Mouse (Mus musculus) embryonic facial prominence, embryonic 13.5 days (tissue): ENCODE measurements at regions not wholly inside any gene's neighbourhood (a gene's known extent, or its start where the extent isn't known, plus 50 kb on each side); places are given as distances from the start of the nearest gene placed in this dataset.

ENCODE experiments used
- ATAC-seq: fragments of 200-750 bp; cut with Nextera tagmentation; 2 replicates; pipeline ENCODE4 v1.8.0; 2017; ENCODE audit warnings: low read depth; ENCODE audit not compliant: insufficient number of reproducible peaks, insufficient read depth, low FRiP score, low TSS enrichment
- H3K27ac ChIP-seq: fragments of 300-500 bp; sonication (generic); 2 replicates; pipeline ENCODE4 v1.5.1; 2015; ENCODE audit warnings: moderate library complexity, mild to moderate bottlenecking, inconsistent platforms
- H3K27me3 ChIP-seq: fragments of 300-500 bp; sonication (generic); 2 replicates; pipeline ENCODE4 v1.6.1; 2015; ENCODE audit warnings: mild to moderate bottlenecking, inconsistent platforms
- H3K36me3 ChIP-seq: fragments of 300-500 bp; sonication (generic); 2 replicates; pipeline ENCODE4 v1.6.1; 2015; ENCODE audit warnings: mild to moderate bottlenecking, inconsistent platforms
- H3K4me1 ChIP-seq: fragments of 300-500 bp; sonication (generic); 2 replicates; pipeline ENCODE4 v1.6.1; 2015; ENCODE audit warnings: inconsistent platforms
- H3K4me2 ChIP-seq: fragments of 300-500 bp; sonication (generic); 2 replicates; pipeline ENCODE4 v1.6.1; 2015; ENCODE audit warnings: moderate library complexity, mild to moderate bottlenecking, inconsistent platforms
- H3K4me3 ChIP-seq: fragments of 300-500 bp; sonication (generic); 2 replicates; pipeline ENCODE4 v1.5.1; 2015; ENCODE audit warnings: mild to moderate bottlenecking, inconsistent platforms
- H3K9ac ChIP-seq: fragments of 300-500 bp; sonication (generic); 2 replicates; pipeline ENCODE4 v1.6.1; 2015; ENCODE audit warnings: mild to moderate bottlenecking, inconsistent platforms
- H3K9me3 ChIP-seq: fragments of 300-500 bp; sonication (generic); 2 replicates; pipeline ENCODE4 v1.6.1; 2016; ENCODE audit warnings: inconsistent platforms
- WGBS: fragments of 180-500 bp; shearing (Covaris S2); methylation state at CpG from one replicate; pipeline ENCODE4 v1.1.7; 2015; ENCODE audit warnings: mixed read lengths; 5-methylcytosine and 5-hydroxymethylcytosine counted together

GRCm38 (mm10) chr3:102574320-102574719, 104.6 kb downstream of the Ngf start:
- 80% methylated on average over 2 of the region's 2 CpGs for WGBS
- Histone ChIP-seq H3K9ac (no peak overlapping the region), H3K4me3 (no peak overlapping the region), H3K27ac (no peak overlapping the region), H3K4me2 (no peak overlapping the region), H3K27me3 (no peaks in the 10 kb centered on the region), H3K36me3 (no peaks in the 10 kb centered on the region), H3K4me1 (0 out of 2 replicates have a peak, but pooled peaks cover 7% of the 10 kb centered on the region), H3K9me3 (no peaks in the 10 kb centered on the region)
- no peak for ATAC-seq

GRCm38 (mm10) chr3:102576896-102577295, 107.2 kb downstream of the Ngf start:
- no peak for ATAC-seq
- no peaks in the 10 kb centered on the region for H3K9me3 ChIP-seq
- no peaks in the 10 kb centered on the region for H3K36me3 ChIP-seq
- no peak overlapping the region for H3K27ac ChIP-seq
- H3K27me3 ChIP-seq, result no peaks in the 10 kb centered on the region
- WGBS, result 78% methylated on average over 2 of the region's 2 CpGs
- H3K4me1 ChIP-seq, result 0 out of 2 replicates have a peak, but pooled peaks cover 12% of the 10 kb centered on the region
- H3K4me2 ChIP-seq, result no peak overlapping the region
- no peak overlapping the region for H3K4me3 ChIP-seq
- H3K9ac ChIP-seq, result no peak overlapping the region

- WGBS, result 76% methylated on average over 3 of the region's 3 CpGs
- H3K27me3 ChIP-seq, result no peaks in the 10 kb centered on the region
These were observed 112.1 kb downstream of the Ngf start for GRCm38 (mm10) chr3:102581830-102582229.

GRCm38 (mm10) chr3:102585136-102585535, 115.4 kb downstream of the Ngf start:
- H3K4me2 ChIP-seq, result no peak overlapping the region

More at GRCm38 (mm10) chr3:102581830-102582229, 112.1 kb downstream of the Ngf start:
- H3K9me3 ChIP-seq, result no peaks in the 10 kb centered on the region
- no peak overlapping the region for H3K4me2 ChIP-seq
- H3K4me1 ChIP-seq, result 0 out of 2 replicates have a peak, but pooled peaks cover 12% of the 10 kb centered on the region
- no peak for ATAC-seq
- no peak overlapping the region for H3K4me3 ChIP-seq
- H3K27ac ChIP-seq, result no peak overlapping the region
- H3K36me3 ChIP-seq, result no peaks in the 10 kb centered on the region
- H3K9ac ChIP-seq, result no peak overlapping the region

GRCm38 (mm10) chr3:102586221-102586620, 116.5 kb downstream of the Ngf start:
- Histone ChIP-seq H3K27ac (no peak overlapping the region), H3K9ac (no peak overlapping the region), H3K9me3 (no peaks in the 10 kb centered on the region), H3K4me1 (no peaks in the 10 kb centered on the region), H3K4me2 (no peak overlapping the region), H3K36me3 (no peaks in the 10 kb centered on the region), H3K27me3 (no peaks in the 10 kb centered on the region), H3K4me3 (no peak overlapping the region)
- ATAC-seq, result no peak
- 63% methylated on average over 5 of the region's 5 CpGs for WGBS

More at GRCm38 (mm10) chr3:102585136-102585535, 115.4 kb downstream of the Ngf start:
- Histone ChIP-seq H3K27me3 (no peaks in the 10 kb centered on the region), H3K9ac (no peak overlapping the region), H3K27ac (no peak overlapping the region), H3K9me3 (no peaks in the 10 kb centered on the region), H3K4me1 (no peaks in the 10 kb centered on the region), H3K4me3 (no peak overlapping the region), H3K36me3 (no peaks in the 10 kb centered on the region)
- no peak for ATAC-seq
- 80% methylated on average over 2 of the region's 2 CpGs for WGBS

GRCm38 (mm10) chr3:102592041-102592440, 122.3 kb downstream of the Ngf start:
- no peaks in the 10 kb centered on the region for H3K27me3 ChIP-seq
- no peak overlapping the region for H3K4me2 ChIP-seq
- H3K36me3 ChIP-seq, result no peaks in the 10 kb centered on the region
- no peaks in the 10 kb centered on the region for H3K9me3 ChIP-seq
- H3K9ac ChIP-seq, result no peak overlapping the region
- peaks cover 12% of the 10 kb centered on the region for H3K4me1 ChIP-seq
- ATAC-seq, result no peak
- WGBS, result 87% methylated on average over 7 of the region's 7 CpGs
- H3K4me3 ChIP-seq, result no peak overlapping the region
- H3K27ac ChIP-seq, result no peak overlapping the region

GRCm38 (mm10) chr3:102596944-102597551, 127.3 kb downstream of the Ngf start:
- WGBS, result 49% methylated on average over 4 of the region's 4 CpGs
- H3K9me3 ChIP-seq, result no peaks in the 10 kb centered on the region
- ATAC-seq, result no peak
- no peaks in the 10 kb centered on the region for H3K36me3 ChIP-seq
- peak overlapping the region; percentile 62 for H3K27ac ChIP-seq
- no peak overlapping the region; the same call in 1 of the 2 replicates for H3K4me2 ChIP-seq
- H3K27me3 ChIP-seq, result no peaks in the 10 kb centered on the region
- peaks cover 29% of the 10 kb centered on the region for H3K4me1 ChIP-seq
- H3K9ac ChIP-seq, result no peak overlapping the region
- H3K4me3 ChIP-seq, result no peak overlapping the region

- no peaks in the 10 kb centered on the region for H3K27me3 ChIP-seq
- peak overlapping the region; percentile 57; the same call in 1 of the 2 replicates for H3K27ac ChIP-seq
- H3K36me3 ChIP-seq, result no peaks in the 10 kb centered on the region
- no peak overlapping the region for H3K4me2 ChIP-seq
- 68% methylated on average over 7 of the region's 7 CpGs for WGBS
- H3K9me3 ChIP-seq, result no peaks in the 10 kb centered on the region
- no peak overlapping the region for H3K4me3 ChIP-seq
- no peak for ATAC-seq
- H3K4me1 ChIP-seq, result peaks cover 38% of the 10 kb centered on the region
- no peak overlapping the region for H3K9ac ChIP-seq
These were observed 129.3 kb downstream of the Ngf start for GRCm38 (mm10) chr3:102599061-102599460.

GRCm38 (mm10) chr3:102602766-102603165, 131.6 kb upstream of the Tspan2 start:
- WGBS, result 63% methylated on average over 13 of the region's 13 CpGs
- peaks cover 28% of the 10 kb centered on the region for H3K4me1 ChIP-seq
- no peaks in the 10 kb centered on the region for H3K9me3 ChIP-seq
- no peaks in the 10 kb centered on the region for H3K27me3 ChIP-seq
- no peak for ATAC-seq
- H3K4me2 ChIP-seq, result no peak overlapping the region
- no peak overlapping the region for H3K4me3 ChIP-seq
- no peak overlapping the region for H3K9ac ChIP-seq
- H3K36me3 ChIP-seq, result no peaks in the 10 kb centered on the region
- 0 out of 2 replicates have a peak overlapping the region, but pooled peaks have one; percentile 39 for H3K27ac ChIP-seq

- H3K9me3 ChIP-seq, result no peaks in the 10 kb centered on the region
- no peak overlapping the region for H3K4me2 ChIP-seq
- no peak overlapping the region for H3K27ac ChIP-seq
- no peak overlapping the region for H3K9ac ChIP-seq
- peaks cover 17% of the 10 kb centered on the region; the same call in 1 of the 2 replicates for H3K4me1 ChIP-seq
- H3K36me3 ChIP-seq, result no peaks in the 10 kb centered on the region
- WGBS, result 64% methylated on average over 2 of the region's 2 CpGs
- no peak for ATAC-seq
- H3K27me3 ChIP-seq, result no peaks in the 10 kb centered on the region
- H3K4me3 ChIP-seq, result no peak overlapping the region
These were observed 129.0 kb upstream of the Tspan2 start for GRCm38 (mm10) chr3:102605284-102605683.

GRCm38 (mm10) chr3:102610970-102611369, 123.4 kb upstream of the Tspan2 start:
- no peak for ATAC-seq
- Histone ChIP-seq H3K9me3 (no peaks in the 10 kb centered on the region), H3K36me3 (no peaks in the 10 kb centered on the region), H3K4me2 (no peak overlapping the region), H3K27ac (no peak overlapping the region), H3K4me3 (no peak overlapping the region), H3K27me3 (no peaks in the 10 kb centered on the region), H3K4me1 (peaks cover 15% of the 10 kb centered on the region), H3K9ac (no peak overlapping the region)
- 25% methylated on average over 5 of the region's 5 CpGs for WGBS
